Mouse (Mus musculus) E14TG2a.4 (cell line): Measurements from ENCODE around the gene Mrtfa.

Experiments
- H3K27me3 ChIP-seq: 2 replicates; pipeline ENCODE4 v1.6.1; 2014; ENCODE audit warnings: low read length, control low read depth; ENCODE audit not compliant: insufficient read depth
- H3K36me3 ChIP-seq: 2 replicates; pipeline ENCODE4 v1.6.1; 2014; ENCODE audit warnings: low read length, control low read depth; ENCODE audit not compliant: insufficient read depth
- H3K4me1 ChIP-seq: replicated peaks from 2 replicates; pipeline ENCODE4 v1.6.1; 2014; ENCODE audit warnings: low read depth, low read length, control low read depth
- H3K4me3 ChIP-seq: replicated peaks from 2 replicates; pipeline ENCODE4 v1.5.1; 2014; ENCODE audit warnings: mild to moderate bottlenecking, low read length
- H3K9me3 ChIP-seq: 2 replicates; pipeline ENCODE4 v1.6.1; 2014; ENCODE audit warnings: low read length, control low read depth
- CTCF ChIP-seq: conservative IDR thresholded peaks from 2 replicates; pipeline ENCODE4 v1.5.1; 2014; ENCODE audit warnings: low read length
- NANOG ChIP-seq: IDR thresholded peaks from 2 replicates; pipeline ENCODE4 v1.6.1; 2014; ENCODE audit warnings: borderline replicate concordance, low read length, mixed read lengths
- POU5F1 ChIP-seq: IDR thresholded peaks from 2 replicates; pipeline ENCODE4 v1.6.1; 2014; ENCODE audit warnings: low read length, borderline replicate concordance

Gene Mrtfa

DNA sequence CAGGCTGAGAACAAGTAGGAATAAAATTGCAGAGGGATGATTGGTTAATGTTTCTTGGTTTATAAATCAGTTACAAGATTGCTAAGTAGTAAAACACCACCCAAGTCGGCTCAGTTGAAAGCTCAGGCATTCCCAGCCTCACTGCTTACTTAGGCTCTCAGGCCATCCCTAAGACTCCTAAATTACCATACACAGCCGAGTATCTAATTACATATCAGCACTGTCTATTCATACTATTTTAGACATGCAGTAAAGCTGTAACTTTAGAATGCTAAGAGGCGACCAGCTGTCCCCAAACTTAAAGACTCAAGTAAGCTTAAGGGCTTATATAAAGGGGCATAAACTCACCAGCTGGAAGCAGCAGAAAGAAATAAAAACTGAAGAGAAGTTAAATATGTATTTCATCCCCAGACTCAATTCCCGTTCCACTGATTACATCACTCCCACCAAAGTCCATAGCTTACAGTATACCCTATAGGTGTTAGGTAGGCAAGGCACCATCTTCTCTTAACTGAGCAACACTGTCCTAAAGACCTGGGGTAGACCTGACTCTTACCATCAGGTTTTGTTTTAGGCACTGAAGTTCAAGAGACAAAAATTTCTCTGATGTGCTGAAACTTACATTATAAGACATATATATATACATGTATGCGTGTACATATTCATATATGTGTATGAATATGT, 62.3 kb downstream of the Mrtfa start:
- no peak for TF ChIP-seq POU5F1
- TF ChIP-seq CTCF, result no peak
- TF ChIP-seq NANOG, result no peak
- H3K4me1 ChIP-seq, result peaks cover 18% of the 10 kb centered on the region; the same call in 1 of the 2 replicates
- no peaks in the 10 kb centered on the region for H3K27me3 ChIP-seq
- H3K4me3 ChIP-seq, result no peak overlapping the region
- 0 out of 2 replicates have a peak, but pooled peaks cover 7% of the 10 kb centered on the region for H3K9me3 ChIP-seq
- no peaks in the 10 kb centered on the region for H3K36me3 ChIP-seq

DNA sequence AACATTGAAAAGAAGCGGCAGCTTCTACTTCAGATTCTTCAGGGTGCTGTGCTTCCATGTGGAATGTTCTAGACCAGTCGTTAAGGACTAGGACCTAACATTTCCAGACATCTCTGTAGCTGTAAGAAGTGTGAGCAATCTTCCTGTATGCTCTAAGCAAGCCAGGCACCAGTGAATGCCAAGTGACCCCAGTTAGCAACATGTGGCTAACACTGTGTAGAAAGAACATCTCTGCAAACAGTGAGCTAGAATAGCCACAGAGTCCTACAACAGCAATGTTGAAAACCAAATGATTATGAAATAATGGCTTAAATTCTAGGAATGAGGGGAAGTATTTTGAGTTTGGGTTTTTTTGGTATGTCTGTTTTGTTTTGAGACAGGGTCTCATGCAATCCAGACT, 66.3 kb downstream of the Mrtfa start:
- H3K4me3 ChIP-seq, result no peak overlapping the region
- TF ChIP-seq NANOG, result no peak
- TF ChIP-seq CTCF, result no peak
- no peak for TF ChIP-seq POU5F1

DNA sequence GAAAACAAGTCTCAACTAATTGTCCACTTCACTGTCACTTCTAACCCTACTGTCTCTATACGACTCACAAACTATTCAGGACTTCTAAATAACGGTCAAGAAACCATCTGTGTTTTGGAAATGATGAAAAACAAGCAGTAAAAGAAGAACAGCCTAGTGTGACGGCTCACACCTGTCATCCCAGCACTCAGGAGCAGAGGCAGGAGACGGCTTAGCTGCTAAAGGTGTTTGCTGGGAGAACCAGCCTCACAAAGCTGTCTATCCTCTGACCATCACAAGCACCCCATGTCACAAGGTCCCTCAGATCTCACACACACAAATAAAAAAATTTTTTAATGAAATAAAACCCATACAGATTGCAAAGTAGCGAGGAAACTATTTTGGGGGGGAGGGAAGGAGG, 67.4 kb downstream of the Mrtfa start:
- no peaks in the 10 kb centered on the region for H3K27me3 ChIP-seq
- no peaks in the 10 kb centered on the region for H3K36me3 ChIP-seq
- 0 out of 2 replicates have a peak, but pooled peaks cover 7% of the 10 kb centered on the region for H3K9me3 ChIP-seq
- H3K4me1 ChIP-seq, result 0 out of 2 replicates have a peak, but pooled peaks cover 5% of the 10 kb centered on the region
- no peak overlapping the region for H3K4me3 ChIP-seq
- no peak for TF ChIP-seq CTCF

More for the DNA sequence above, 66.3 kb downstream of the Mrtfa start:
- H3K4me1 ChIP-seq, result 0 out of 2 replicates have a peak, but pooled peaks cover 5% of the 10 kb centered on the region
- no peaks in the 10 kb centered on the region for H3K27me3 ChIP-seq
- H3K9me3 ChIP-seq, result 0 out of 2 replicates have a peak, but pooled peaks cover 7% of the 10 kb centered on the region
- H3K36me3 ChIP-seq, result no peaks in the 10 kb centered on the region

DNA sequence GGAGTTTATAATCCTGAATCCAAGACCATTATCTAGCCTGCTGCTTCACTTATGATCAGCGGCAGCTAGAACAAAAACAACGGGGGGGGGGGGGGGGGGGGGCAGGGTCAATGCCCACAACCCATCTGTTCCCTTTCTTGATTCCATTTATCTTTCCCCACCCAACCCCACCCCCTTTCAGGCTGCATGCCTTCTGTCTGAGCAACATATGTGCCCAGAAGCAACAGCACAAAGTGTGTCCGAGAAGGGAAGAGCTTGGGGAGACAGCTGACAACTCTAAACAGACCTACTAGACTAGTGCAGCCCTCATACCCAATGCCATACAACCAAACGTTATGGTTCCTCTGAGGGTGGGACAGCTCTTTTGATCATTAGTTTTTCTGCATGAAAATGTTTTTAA, 68.0 kb downstream of the Mrtfa start:
- Histone ChIP-seq H3K36me3 (no peaks in the 10 kb centered on the region), H3K27me3 (no peaks in the 10 kb centered on the region), H3K4me1 (0 out of 2 replicates have a peak, but pooled peaks cover 5% of the 10 kb centered on the region), H3K9me3 (0 out of 2 replicates have a peak, but pooled peaks cover 7% of the 10 kb centered on the region), H3K4me3 (no peak overlapping the region)
- TF ChIP-seq POU5F1 (no peak), NANOG (no peak), CTCF (no peak)

DNA sequence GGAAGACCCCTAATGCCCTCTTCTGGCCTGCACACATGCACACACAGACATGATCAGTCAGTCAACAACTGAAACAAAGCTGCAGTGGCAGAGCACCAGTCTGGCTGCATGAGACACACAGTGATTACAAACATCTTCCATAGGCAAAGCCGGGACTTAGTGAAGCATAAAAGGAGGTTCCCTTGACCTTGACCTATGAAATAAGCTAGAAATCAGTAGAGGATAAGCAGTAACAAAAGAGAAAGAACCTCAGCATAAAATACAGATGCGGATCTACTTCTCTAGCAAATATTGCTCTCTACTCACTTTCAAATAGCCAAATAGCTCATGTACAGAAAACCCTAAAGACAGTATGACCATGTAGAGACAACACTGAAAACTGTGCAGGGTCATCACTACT, 68.5 kb downstream of the Mrtfa start:
- Histone ChIP-seq H3K4me3 (no peak overlapping the region), H3K4me1 (0 out of 2 replicates have a peak, but pooled peaks cover 5% of the 10 kb centered on the region), H3K27me3 (no peaks in the 10 kb centered on the region), H3K36me3 (no peaks in the 10 kb centered on the region), H3K9me3 (0 out of 2 replicates have a peak, but pooled peaks cover 4% of the 10 kb centered on the region)
- TF ChIP-seq CTCF (no peak), POU5F1 (no peak), NANOG (no peak)

DNA sequence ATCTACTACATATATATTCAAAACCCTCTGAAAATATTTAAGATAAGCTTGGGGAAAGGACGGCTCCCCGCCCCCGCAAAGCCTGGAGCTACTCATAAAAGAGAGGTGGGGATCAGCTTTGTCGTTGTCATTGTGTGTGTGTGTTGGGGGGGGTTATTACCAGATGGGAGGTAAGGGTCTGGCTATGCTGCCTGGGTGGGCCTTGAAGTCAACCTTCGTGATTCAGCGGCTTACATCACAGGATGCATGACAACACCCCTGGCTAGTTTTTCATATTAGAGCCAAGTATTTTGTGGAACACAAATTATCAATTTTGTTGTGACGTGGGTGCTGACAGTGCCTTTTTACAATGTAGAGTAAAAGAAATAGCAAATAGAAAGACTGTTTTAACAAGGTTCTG, 69.6 kb downstream of the Mrtfa start:
- Histone ChIP-seq H3K27me3 (no peaks in the 10 kb centered on the region), H3K4me3 (no peak overlapping the region), H3K4me1 (no peaks in the 10 kb centered on the region), H3K36me3 (no peaks in the 10 kb centered on the region), H3K9me3 (no peaks in the 10 kb centered on the region)
- TF ChIP-seq CTCF (no peak), POU5F1 (no peak), NANOG (no peak)

DNA sequence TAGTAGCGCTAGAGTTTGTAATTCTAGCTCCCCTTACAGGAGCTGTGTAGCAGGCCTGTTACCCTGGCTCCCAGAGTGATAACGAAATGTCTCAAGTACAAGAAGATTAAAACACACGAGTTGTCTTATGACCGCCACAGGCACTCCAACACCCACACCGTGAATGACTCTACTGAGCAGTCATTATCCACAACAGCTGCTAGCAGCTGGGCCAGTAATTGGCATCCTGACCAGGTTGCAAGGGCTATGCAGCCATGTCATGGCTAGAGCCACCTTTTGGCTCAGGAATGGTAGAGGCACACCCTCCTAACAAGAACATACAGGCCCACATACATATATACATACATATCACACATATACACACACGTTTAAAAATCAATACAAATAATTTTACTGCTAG, 70.4 kb downstream of the Mrtfa start:
- Histone ChIP-seq H3K4me3 (no peak overlapping the region), H3K9me3 (no peaks in the 10 kb centered on the region), H3K36me3 (no peaks in the 10 kb centered on the region), H3K27me3 (no peaks in the 10 kb centered on the region), H3K4me1 (no peaks in the 10 kb centered on the region)
- no peak for TF ChIP-seq POU5F1
- TF ChIP-seq CTCF, result no peak
- no peak for TF ChIP-seq NANOG

DNA sequence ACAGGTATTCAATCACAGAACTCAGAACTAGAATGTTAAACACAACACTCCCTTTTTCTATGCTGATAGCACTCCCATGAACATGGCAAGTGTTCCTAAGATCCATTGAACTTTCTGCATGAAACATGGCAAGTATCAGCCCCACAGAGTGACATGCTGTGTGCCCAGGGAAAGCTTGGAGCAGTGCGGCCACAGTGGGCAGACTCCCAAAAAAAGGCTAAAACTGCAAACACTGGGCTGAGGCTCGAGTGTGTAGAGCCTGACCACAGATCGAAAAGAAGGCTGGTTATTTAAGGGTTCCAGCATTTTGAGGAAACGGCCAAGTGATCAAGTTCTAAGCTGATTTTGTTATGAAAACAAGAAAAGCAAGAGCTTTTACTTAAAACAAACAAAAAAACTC, 72.3 kb downstream of the Mrtfa start:
- no peaks in the 10 kb centered on the region for H3K27me3 ChIP-seq
- no peak overlapping the region for H3K4me3 ChIP-seq
- H3K9me3 ChIP-seq, result no peaks in the 10 kb centered on the region
- no peak for TF ChIP-seq NANOG
- TF ChIP-seq CTCF, result no peak
- TF ChIP-seq POU5F1, result no peak
- H3K36me3 ChIP-seq, result no peaks in the 10 kb centered on the region
- H3K4me1 ChIP-seq, result no peaks in the 10 kb centered on the region

DNA sequence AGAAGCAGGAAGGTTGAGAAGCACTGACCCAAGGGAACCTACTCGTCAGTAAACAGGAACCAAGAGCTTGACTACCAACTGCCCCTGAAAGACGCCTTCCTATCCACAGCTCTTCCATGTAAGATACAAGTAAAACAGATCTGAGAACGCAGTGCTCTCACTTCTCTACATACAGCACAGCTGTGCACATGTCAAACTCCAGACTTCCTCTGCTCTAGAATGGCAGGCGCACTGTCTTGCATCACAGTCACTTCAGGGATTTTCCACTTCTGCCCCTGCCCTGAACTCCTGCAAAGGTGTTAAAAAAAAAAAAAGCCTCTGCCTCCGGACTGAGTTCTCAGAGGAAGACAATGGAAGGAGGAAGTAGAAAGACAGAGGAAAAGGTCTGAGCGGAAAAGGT, 78.0 kb downstream of the Mrtfa start:
- TF ChIP-seq POU5F1 (no peak), CTCF (no peak), NANOG (no peak)

More for the DNA sequence above, 78.0 kb downstream of the Mrtfa start:
- Histone ChIP-seq H3K4me3 (no peak overlapping the region), H3K36me3 (no peaks in the 10 kb centered on the region), H3K27me3 (no peaks in the 10 kb centered on the region), H3K4me1 (no peaks in the 10 kb centered on the region), H3K9me3 (no peaks in the 10 kb centered on the region)
